Mouse (Mus musculus): ENCODE data around the gene Afp.

The Afp gene

GRCm38 (mm10) chr5:90490518-90490917, at the start of gene Afp:
Gene Afp, plus strand, starts transcription at chr5:90490737.
- no peak for DNase-seq

- no peak for DNase-seq
Measured at GRCm38 (mm10) chr5:90447577-90447976, 43.0 kb upstream of the Afp start.

DNA sequence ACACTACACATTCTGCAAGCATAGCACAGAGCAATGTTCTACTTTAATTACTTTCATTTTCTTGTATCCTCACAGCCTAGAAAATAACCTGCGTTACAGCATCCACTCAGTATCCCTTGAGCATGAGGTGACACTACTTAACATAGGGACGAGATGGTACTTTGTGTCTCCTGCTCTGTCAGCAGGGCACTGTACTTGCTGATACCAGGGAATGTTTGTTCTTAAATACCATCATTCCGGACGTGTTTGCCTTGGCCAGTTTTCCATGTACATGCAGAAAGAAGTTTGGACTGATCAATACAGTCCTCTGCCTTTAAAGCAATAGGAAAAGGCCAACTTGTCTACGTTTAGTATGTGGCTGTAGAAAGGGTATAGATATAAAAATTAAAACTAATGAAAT, 40.6 kb upstream of the Afp start:
- DNase-seq = no peak

DNA sequence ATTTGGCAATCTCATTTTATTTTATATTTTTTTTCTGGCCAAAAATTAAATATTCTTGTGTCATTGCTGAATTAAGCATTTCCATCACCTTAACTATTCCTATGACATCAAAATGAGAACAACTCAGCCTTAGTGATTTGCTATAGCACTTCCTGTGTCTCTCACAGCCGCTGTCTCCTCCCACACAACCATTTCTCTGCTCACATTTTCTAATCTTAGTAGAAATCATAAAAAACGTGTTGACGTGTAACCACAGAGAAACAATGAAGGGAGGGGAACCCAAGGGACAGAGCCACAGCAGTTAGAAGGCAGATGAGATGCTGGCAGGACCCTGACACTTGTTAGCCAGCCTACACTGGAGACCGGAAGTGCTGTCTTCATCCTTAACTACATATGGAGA, 37.8 kb upstream of the Afp start:
- no peak for DNase-seq

GRCm38 (mm10) chr5:90457241-90457640, 33.3 kb upstream of the Afp start:
- DNase-seq = no peak

DNA sequence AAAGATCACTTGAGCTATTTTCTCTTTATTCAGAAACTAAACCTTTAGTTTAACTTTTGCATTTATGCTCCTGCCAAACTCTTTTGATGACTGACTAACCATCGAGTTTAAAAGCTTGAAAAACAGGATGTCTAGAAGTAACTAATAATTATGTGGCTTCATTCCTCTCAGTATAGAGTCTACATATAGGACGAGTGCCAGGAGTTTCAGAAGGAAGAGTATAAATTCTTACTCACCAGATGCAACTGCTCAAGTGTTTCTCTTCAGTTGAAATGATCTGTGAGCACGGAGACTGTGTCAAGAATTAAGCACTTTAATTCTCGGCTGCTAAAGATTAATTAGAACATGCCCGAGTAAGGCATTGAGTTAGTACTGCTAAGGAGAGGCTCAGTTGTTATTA, 31.8 kb upstream of the Afp start:
- DNase-seq = no peak

DNA sequence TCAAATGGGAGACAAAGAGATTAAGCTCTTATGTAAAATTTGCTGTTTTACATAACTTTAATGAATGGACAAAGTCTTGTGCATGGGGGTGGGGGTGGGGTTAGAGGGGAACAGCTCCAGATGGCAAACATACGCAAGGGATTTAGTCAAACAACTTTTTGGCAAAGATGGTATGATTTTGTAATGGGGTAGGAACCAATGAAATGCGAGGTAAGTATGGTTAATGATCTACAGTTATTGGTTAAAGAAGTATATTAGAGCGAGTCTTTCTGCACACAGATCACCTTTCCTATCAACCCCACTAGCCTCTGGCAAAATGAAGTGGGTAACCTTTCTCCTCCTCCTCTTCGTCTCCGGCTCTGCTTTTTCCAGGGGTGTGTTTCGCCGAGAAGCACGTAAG, 29.9 kb upstream of the Afp start, which contains the start of gene Alb:
Alb (plus strand) TSS at position 279 of the 400 bp plus-strand sequence.
- no peak for DNase-seq

- no peak for DNase-seq
Measured at GRCm38 (mm10) chr5:90466806-90467205, 23.7 kb upstream of the Afp start.

DNA sequence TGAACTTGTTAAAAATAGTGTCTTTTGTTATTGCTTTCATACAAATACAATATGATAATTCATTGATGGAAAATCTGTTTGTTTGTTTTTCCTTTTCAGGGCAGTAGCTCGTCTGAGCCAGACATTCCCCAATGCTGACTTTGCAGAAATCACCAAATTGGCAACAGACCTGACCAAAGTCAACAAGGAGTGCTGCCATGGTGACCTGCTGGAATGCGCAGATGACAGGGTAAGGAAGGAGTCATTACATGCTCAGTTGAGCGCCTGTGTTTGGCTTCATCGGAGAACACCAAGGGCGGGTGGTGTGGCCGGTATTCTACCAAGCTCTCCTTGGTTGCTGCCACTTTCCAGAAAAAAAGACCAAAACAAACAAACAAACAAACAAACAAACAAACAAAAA, 23.3 kb upstream of the Afp start:
- peak in 1 of 2 experiments; percentile 18 for DNase-seq

- no peak for DNase-seq
Measured at GRCm38 (mm10) chr5:90470836-90471235, 19.7 kb upstream of the Afp start.

- DNase-seq = no peak
Measured at GRCm38 (mm10) chr5:90473902-90474301, 16.6 kb upstream of the Afp start.

DNA sequence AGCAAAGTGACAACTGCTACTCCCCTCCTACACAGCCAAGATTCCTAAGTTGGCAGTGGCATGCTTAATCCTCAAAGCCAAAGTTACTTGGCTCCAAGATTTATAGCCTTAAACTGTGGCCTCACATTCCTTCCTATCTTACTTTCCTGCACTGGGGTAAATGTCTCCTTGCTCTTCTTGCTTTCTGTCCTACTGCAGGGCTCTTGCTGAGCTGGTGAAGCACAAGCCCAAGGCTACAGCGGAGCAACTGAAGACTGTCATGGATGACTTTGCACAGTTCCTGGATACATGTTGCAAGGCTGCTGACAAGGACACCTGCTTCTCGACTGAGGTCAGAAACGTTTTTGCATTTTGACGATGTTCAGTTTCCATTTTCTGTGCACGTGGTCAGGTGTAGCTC, 16.2 kb upstream of the Afp start:
- no peak for DNase-seq

- no peak for DNase-seq
Measured at GRCm38 (mm10) chr5:90476741-90477140, 13.8 kb upstream of the Afp start.

- DNase-seq = no peak
Measured at GRCm38 (mm10) chr5:90477308-90478140, 13.0 kb upstream of the Afp start.

- no peak for DNase-seq
Measured at GRCm38 (mm10) chr5:90478886-90479285, 11.7 kb upstream of the Afp start.

GRCm38 (mm10) chr5:90485597-90485996, 4.9 kb upstream of the Afp start:
- DNase-seq = no peak

- DNase-seq = no peak
Measured at GRCm38 (mm10) chr5:90488323-90488722, 2.2 kb upstream of the Afp start.

DNA sequence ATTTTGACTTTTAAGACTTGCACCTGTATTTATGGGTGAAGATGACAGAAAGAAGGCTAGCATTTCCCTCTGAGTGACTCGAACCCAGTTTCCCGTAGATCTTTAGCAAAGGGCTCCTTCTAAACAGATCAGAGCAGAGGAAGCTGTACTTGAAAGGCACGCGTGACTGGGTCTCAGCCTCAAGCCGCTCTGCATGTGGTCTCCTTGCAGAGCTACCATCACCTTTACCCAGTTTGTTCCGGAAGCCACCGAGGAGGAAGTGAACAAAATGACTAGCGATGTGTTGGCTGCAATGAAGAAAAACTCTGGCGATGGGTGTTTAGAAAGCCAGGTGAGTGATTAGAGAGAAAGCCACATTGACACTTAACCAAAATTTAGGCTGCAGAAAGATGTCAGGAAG, 1.9 kb downstream of the Afp start:
- no peak for DNase-seq

- no peak for DNase-seq
Measured at GRCm38 (mm10) chr5:90494308-90494707, 3.8 kb downstream of the Afp start.

- no peak for DNase-seq
Measured at GRCm38 (mm10) chr5:90499509-90499908, 9.0 kb downstream of the Afp start.

GRCm38 (mm10) chr5:90500714-90501113, 10.2 kb downstream of the Afp start:
- DNase-seq = peak; percentile 65 to 77

GRCm38 (mm10) chr5:90501752-90502151, 11.2 kb downstream of the Afp start:
- no peak for DNase-seq

GRCm38 (mm10) chr5:90504742-90505141, 14.2 kb downstream of the Afp start:
- no peak for DNase-seq

DNA sequence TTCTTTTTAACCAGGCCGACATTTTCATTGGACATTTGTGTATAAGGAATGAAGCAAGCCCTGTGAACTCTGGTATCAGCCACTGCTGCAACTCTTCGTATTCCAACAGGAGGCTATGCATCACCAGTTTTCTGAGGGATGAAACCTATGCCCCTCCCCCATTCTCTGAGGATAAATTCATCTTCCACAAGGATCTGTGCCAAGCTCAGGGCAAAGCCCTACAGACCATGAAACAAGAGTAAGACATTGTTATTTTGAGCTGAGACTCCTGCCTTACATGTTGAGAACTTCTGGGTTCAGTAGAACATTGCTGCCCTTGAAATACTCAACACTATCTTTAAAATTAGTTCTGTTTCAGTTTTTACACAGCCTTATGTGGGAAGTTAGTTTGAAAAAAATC, 16.0 kb downstream of the Afp start:
- no peak for DNase-seq

DNA sequence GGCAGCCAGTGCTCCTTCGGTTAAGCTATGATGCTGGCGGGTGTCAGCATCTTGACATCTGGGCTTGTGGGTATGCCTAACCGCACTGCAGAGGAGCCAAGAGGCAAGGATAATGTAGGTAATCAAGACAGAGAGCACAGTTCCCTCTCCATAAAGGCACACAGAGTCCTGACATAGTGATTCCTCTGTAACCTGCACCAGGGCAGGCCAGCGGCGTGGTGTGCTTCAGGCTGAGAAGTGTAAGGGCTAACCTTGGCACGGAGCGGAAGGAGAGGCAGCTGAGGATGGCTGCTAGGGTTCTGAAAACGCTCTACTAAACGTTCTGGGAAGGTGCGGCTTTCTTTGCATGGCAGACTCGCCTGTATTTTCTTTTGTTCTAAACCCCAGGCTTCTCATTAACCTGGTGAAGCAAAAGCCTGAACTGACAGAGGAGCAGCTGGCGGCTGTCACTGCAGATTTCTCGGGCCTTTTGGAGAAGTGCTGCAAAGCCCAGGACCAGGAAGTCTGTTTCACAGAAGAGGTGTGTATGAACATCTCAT, 16.9 kb downstream of the Afp start:
- DNase-seq = no peak
